Mouse (Mus musculus): ENCODE data around the gene Olfr1033.
"Not testable (repeated sequence)": the region's sequence is repeated elsewhere in the genome, so short reads cannot be mapped to it uniquely, and the experiment has no call there.

- TF ChIP-seq MAFK (IDR thresholded peaks at IDR 0.05; ENCODE audit: insufficient replicate concordance, low read length); MXI1 (IDR thresholded peaks at IDR 0.05; ENCODE audit: low read depth, low read length): not testable (repeated sequence)
These were observed 43.3 kb downstream of the Olfr1033 start for GRCm38 (mm10) chr2:86063766-86064165.

All from CH12.LX (cell line).